Mouse (Mus musculus) embryo, embryonic 10.5 days (tissue): ENCODE data around the gene Taf6.

Source experiments
- DNase-seq: peaks from one replicate; pipeline ENCODE4 v3.0.0-alpha.2; 2015; ENCODE audit warnings: low spot score

Gene Taf6

GRCm38 (mm10) chr5:138171695-138172491, 15.4 kb downstream of the Taf6 start, which contains the start of the genes Ap4m1 and Mcm7:
TSS of gene Ap4m1 (plus strand) at chr5:138172002.
TSS of gene Mcm7 (minus strand) at chr5:138172422.
- DNase-seq = peak; percentile 98

GRCm38 (mm10) chr5:138170936-138171561, 16.2 kb downstream of the Taf6 start:
- DNase-seq = peak; percentile 98

GRCm38 (mm10) chr5:138165594-138165993, 21.7 kb downstream of the Taf6 start:
- no peak for DNase-seq

- DNase-seq = no peak
These were observed 23.6 kb downstream of the Taf6 start for GRCm38 (mm10) chr5:138163610-138164009.

- DNase-seq = no peak
These were observed 24.2 kb downstream of the Taf6 start for GRCm38 (mm10) chr5:138163046-138163445.

- peak; percentile 94 for DNase-seq
These were observed 26.2 kb downstream of the Taf6 start, which contains the start of gene Cops6 for GRCm38 (mm10) chr5:138160842-138161665. TSS of gene Cops6 (plus strand) at chr5:138161071.

- no peak for DNase-seq
These were observed 27.0 kb downstream of the Taf6 start for GRCm38 (mm10) chr5:138160224-138160762.

- DNase-seq = peak; percentile 98
These were observed 31.7 kb downstream of the Taf6 start, which contains the start of gene Zfp113 for GRCm38 (mm10) chr5:138155443-138155976. TSS of gene Zfp113 (minus strand) at chr5:138155744.

GRCm38 (mm10) chr5:138154390-138154789, 32.9 kb downstream of the Taf6 start:
- no peak for DNase-seq

GRCm38 (mm10) chr5:138138585-138138984, 48.7 kb downstream of the Taf6 start:
- no peak for DNase-seq

GRCm38 (mm10) chr5:138137935-138138549, 49.2 kb downstream of the Taf6 start:
- peak; percentile 81 for DNase-seq

GRCm38 (mm10) chr5:138137257-138137656, 50.0 kb downstream of the Taf6 start:
- no peak for DNase-seq

- no peak for DNase-seq
These were observed 54.7 kb downstream of the Taf6 start for GRCm38 (mm10) chr5:138132425-138133064.
